Mouse (Mus musculus) C2C12 (cell line): ENCODE data around the gene C87436.

ENCODE experiments used
- CTCF ChIP-seq: IDR thresholded peaks from one replicate; pipeline ENCODE4 v1.5.1; 2011; ENCODE audit not compliant: control insufficient read depth, insufficient read depth, insufficient read length
- MAX ChIP-seq: IDR thresholded peaks from one replicate; pipeline ENCODE4 v1.6.1; 2011; ENCODE audit warnings: mild to moderate bottlenecking, control low read depth
- MYOD1 ChIP-seq: IDR thresholded peaks from one replicate; pipeline ENCODE4 v1.6.1; 2011; ENCODE audit warnings: low read depth; ENCODE audit not compliant: control insufficient read depth, insufficient read length
- MYOG ChIP-seq: IDR thresholded peaks from one replicate; pipeline ENCODE4 v1.6.1; 2011; ENCODE audit not compliant: control insufficient read depth, insufficient read length; ENCODE audit errors: extremely low read depth
- USF1 ChIP-seq: IDR thresholded peaks from one replicate; pipeline ENCODE4 v1.6.1; 2011; ENCODE audit warnings: low read depth, mild to moderate bottlenecking, control low read depth, moderate library complexity

- TF ChIP-seq CTCF (no peak), MAX (no peak), USF1 (no peak), MYOD1 (no peak), MYOG (no peak)
Observed at GRCm38 (mm10) chr6:86474072-86474471, 35.9 kb downstream of the C87436 start.
